Mouse (Mus musculus) R1 (cell line): ENCODE data around the gene Rundc1.
"Not testable (repeated sequence)": the region's sequence is repeated elsewhere in the genome, so short reads cannot be mapped to it uniquely, and the experiment has no call there.

Experiments used
- DNase-seq: peaks from one replicate; pipeline ENCODE4 v3.0.0-alpha.2; 2018; ENCODE audit warnings: low read depth, low spot score

The Rundc1 gene

GRCm38 (mm10) chr11:101465869-101466551 is 41.1 kb downstream of the Rundc1 start, which contains the start of gene Vat1:
TSS of gene Vat1 (minus strand) at chr11:101466230.
- DNase-seq: peak; percentile 75

- not testable (repeated sequence) for DNase-seq
Observed at GRCm38 (mm10) chr11:101466552-101466950, 41.7 kb downstream of the Rundc1 start.

GRCm38 (mm10) chr11:101467477-101468262 is 42.8 kb downstream of the Rundc1 start:
- peak; percentile 92 for DNase-seq

GRCm38 (mm10) chr11:101468263-101468688 is 43.4 kb downstream of the Rundc1 start:
- peak; percentile 63 for DNase-seq

- DNase-seq: no peak
Observed at GRCm38 (mm10) chr11:101468731-101469130, 43.8 kb downstream of the Rundc1 start.

GRCm38 (mm10) chr11:101469155-101469554 is 44.3 kb downstream of the Rundc1 start:
- DNase-seq: no peak

GRCm38 (mm10) chr11:101470206-101470605 is 45.3 kb downstream of the Rundc1 start:
- DNase-seq: peak; percentile 37

GRCm38 (mm10) chr11:101471926-101472325 is 47.0 kb downstream of the Rundc1 start:
- DNase-seq: no peak

- no peak for DNase-seq
Observed at GRCm38 (mm10) chr11:101472336-101472735, 47.5 kb downstream of the Rundc1 start.

GRCm38 (mm10) chr11:101473686-101474085 is 48.8 kb downstream of the Rundc1 start:
- DNase-seq: not testable (repeated sequence)

GRCm38 (mm10) chr11:101474298-101474697 is 49.4 kb downstream of the Rundc1 start:
- no peak for DNase-seq

- not testable (repeated sequence) for DNase-seq
Observed at GRCm38 (mm10) chr11:101476361-101476760, 51.5 kb downstream of the Rundc1 start.

GRCm38 (mm10) chr11:101477194-101477551 is 52.3 kb downstream of the Rundc1 start:
- DNase-seq: no peak

GRCm38 (mm10) chr11:101477552-101478211 is 52.8 kb downstream of the Rundc1 start:
- DNase-seq: no peak

- peak; percentile 83 for DNase-seq
Observed at GRCm38 (mm10) chr11:101479171-101479635, 54.3 kb downstream of the Rundc1 start.

- no peak for DNase-seq
Observed at GRCm38 (mm10) chr11:101480912-101481311, 56.0 kb downstream of the Rundc1 start.

- no peak for DNase-seq
Observed at GRCm38 (mm10) chr11:101483804-101484203, 58.9 kb downstream of the Rundc1 start.

GRCm38 (mm10) chr11:101484245-101484644 is 59.4 kb downstream of the Rundc1 start:
- DNase-seq: no peak

- no peak for DNase-seq
Observed at GRCm38 (mm10) chr11:101484814-101485213, 59.9 kb downstream of the Rundc1 start.
